Mouse (Mus musculus) forebrain, embryonic 15.5 days (tissue): ENCODE measurements around the gene Bnip3. TPM values are rescaled to one million over a fixed set of nuclear protein-coding genes. Genes with fewer than 3 reads are reported as not detected.

Experiments used
- ATAC-seq: fragments of 200-750 bp; cut with Nextera tagmentation; replicated peaks from 2 replicates; pipeline ENCODE4 v1.8.0; 2017; ENCODE audit warnings: mild to moderate bottlenecking, moderate TSS enrichment, moderate library complexity
- H3K27ac ChIP-seq: fragments of 300-500 bp; sonication (generic); replicated peaks from 2 replicates; pipeline ENCODE4 v1.5.1; 2015; ENCODE audit warnings: mild to moderate bottlenecking, inconsistent platforms
- H3K27me3 ChIP-seq: fragments of 300-500 bp; sonication (generic); 2 replicates; pipeline ENCODE4 v1.6.1; 2015; ENCODE audit warnings: inconsistent platforms
- H3K36me3 ChIP-seq: fragments of 300-500 bp; sonication (generic); 2 replicates; pipeline ENCODE4 v1.6.1; 2015; ENCODE audit warnings: mild to moderate bottlenecking, inconsistent platforms
- H3K4me1 ChIP-seq: fragments of 300-500 bp; sonication (generic); 2 replicates; pipeline ENCODE4 v1.6.1; 2015; ENCODE audit warnings: inconsistent platforms
- H3K4me2 ChIP-seq: fragments of 300-500 bp; sonication (generic); replicated peaks from 2 replicates; pipeline ENCODE4 v1.6.1; 2015; ENCODE audit warnings: mild to moderate bottlenecking, inconsistent platforms
- H3K4me3 ChIP-seq: fragments of 300-500 bp; sonication (generic); 2 replicates; pipeline ENCODE4 v1.5.1; 2015; ENCODE audit warnings: mild to moderate bottlenecking, inconsistent platforms
- H3K9ac ChIP-seq: fragments of 300-500 bp; sonication (generic); replicated peaks from 2 replicates; pipeline ENCODE4 v1.6.1; 2015; ENCODE audit warnings: mild to moderate bottlenecking, inconsistent platforms
- H3K9me3 ChIP-seq: fragments of 300-500 bp; sonication (generic); 2 replicates; pipeline ENCODE4 v1.6.1; 2016; ENCODE audit warnings: inconsistent platforms
- WGBS: fragments of 180-500 bp; shearing (Covaris S2); methylation state at CpG from one replicate; pipeline ENCODE4 v1.1.7; 2015; ENCODE audit warnings: mixed read lengths; 5-methylcytosine and 5-hydroxymethylcytosine counted together
- polyA plus RNA-seq: library from polyadenylated mRNA; unstranded; fragments of >200 nt; fragmentation: Nextera tagmentation; extraction: Ambion mirVana; gene quantifications from 2 replicates; pipeline ENCODE4 v1.2.1, GENCODE M21; 2015

Gene Bnip3
- 75.1 and 79.2 TPM in 2 replicates for polyA plus RNA-seq

DNA sequence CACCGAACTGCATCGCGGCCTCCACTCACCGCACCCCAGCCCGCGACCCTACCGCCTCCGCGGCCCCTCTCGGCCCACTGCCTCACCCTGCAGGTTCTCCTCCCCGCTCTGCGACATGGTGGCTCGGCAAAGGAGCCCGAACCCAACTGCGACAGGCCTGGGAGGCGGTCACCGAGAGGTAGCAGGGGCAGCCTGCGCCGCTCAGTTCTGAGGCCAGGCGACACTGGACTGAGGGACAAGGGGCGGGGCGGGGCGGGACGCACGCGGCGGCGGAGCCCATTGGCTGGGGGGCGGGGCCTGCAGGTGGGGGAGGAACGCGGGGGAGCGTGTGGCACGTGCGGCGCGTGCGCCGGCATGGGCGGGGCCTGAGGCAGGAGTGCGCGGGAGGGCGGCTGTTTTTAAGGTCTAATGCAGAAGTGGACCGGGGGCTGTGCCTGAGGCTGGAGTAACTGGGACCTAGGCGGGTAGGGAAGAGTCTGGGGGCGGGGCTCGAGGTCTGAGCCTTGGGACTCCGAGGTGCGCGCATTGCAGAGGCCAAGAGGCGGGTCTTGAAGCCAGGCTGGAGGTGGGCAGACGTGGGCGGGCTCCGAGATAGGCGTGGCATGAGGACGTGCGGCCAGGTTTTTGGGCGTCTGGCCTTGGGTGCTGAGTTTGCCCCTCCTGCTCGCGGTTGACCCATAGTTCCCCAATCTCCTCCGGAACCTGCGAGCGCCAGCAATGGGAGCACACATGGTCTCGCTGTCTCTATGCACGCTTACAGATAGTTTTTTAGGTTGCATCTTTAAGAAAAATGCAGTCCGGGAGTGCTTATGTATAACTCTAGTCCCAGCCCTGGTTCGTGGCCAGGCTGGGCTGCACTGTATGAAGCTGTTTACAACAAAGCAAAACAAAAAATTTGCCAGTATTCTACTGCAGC, at the start of gene Bnip3:
TSS of gene Bnip3 (minus strand) at position 243 of the 916 bp plus-strand sequence.
- WGBS: under 1% methylated on average over 62 of the region's 66 CpGs
- no peak within 1 kb of the TSS; the same call in none of the 2 replicates for H3K27ac ChIP-seq

DNA sequence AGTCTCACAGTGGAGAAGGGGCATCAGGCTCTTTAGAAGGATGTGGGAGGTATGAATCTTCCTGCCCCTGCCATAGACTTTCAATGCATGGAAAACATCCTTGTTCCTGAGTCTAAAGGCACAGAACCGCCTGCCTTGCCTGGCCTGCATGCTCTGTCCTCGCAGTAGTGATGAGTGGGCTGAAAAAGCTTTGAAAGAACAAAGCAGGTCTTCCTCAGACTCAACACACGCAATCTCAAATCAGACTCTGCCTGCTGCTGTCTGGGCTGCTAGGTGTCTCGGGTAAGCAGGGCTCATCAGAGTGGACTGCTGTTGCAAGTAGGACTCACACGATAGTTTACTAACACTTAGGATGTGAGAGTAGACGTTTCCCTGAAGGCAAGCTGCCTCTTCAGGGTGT, 47.8 kb upstream of the Bnip3 start:
- ATAC-seq: no peak
- H3K36me3 ChIP-seq: no peaks in the 10 kb centered on the region
- WGBS: 83% methylated on average over 6 of the region's 6 CpGs

More for the DNA sequence above, at the start of gene Bnip3:
- Histone ChIP-seq H3K4me2 (peak within 1 kb of the TSS; percentile 79), H3K4me3 (peak within 1 kb of the TSS; percentile 73), H3K9ac (peak within 1 kb of the TSS; percentile 75), H3K4me1 (peaks cover 27% of the 10 kb centered on the region), H3K36me3 (no peaks in the 10 kb centered on the region), H3K9me3 (no peaks in the 10 kb centered on the region), H3K27me3 (no peaks in the 10 kb centered on the region)
- peak; percentile 92 for ATAC-seq

DNA sequence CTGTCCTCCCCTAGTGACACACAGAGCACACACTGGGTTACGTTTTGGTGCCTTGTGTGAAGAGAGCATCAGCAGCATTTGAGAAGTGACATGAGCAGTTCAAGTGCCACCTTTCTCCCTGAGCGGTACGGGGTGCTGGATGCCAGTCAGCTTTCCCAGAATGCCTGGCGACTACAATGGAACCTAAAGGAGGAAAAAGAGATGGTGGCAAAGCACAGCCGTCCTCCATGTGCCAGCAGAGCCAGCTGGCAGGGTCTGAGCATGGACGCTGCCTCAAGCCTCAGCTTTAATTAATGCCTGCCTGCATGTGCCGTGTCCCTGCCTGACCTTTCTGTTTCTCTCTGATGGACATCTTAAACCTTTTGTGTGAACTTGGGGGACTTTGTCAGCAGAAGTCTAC, 46.5 kb upstream of the Bnip3 start:
- H3K27ac ChIP-seq: no peak overlapping the region
- WGBS: 69% methylated on average over 7 of the region's 7 CpGs
- H3K27me3 ChIP-seq: no peaks in the 10 kb centered on the region
- no peaks in the 10 kb centered on the region for H3K36me3 ChIP-seq
- H3K4me1 ChIP-seq: peaks cover 7% of the 10 kb centered on the region; the same call in 1 of the 2 replicates
- no peak overlapping the region for H3K4me2 ChIP-seq
- no peak overlapping the region for H3K9ac ChIP-seq
- ATAC-seq: no peak
- no peak overlapping the region for H3K4me3 ChIP-seq
- no peaks in the 10 kb centered on the region for H3K9me3 ChIP-seq

More for the DNA sequence above, 47.8 kb upstream of the Bnip3 start:
- H3K9me3 ChIP-seq: no peaks in the 10 kb centered on the region
- H3K27me3 ChIP-seq: no peaks in the 10 kb centered on the region
- H3K4me2 ChIP-seq: no peak overlapping the region
- H3K9ac ChIP-seq: no peak overlapping the region
- H3K4me3 ChIP-seq: no peak overlapping the region
- peaks cover 7% of the 10 kb centered on the region; the same call in 1 of the 2 replicates for H3K4me1 ChIP-seq
- H3K27ac ChIP-seq: no peak overlapping the region

DNA sequence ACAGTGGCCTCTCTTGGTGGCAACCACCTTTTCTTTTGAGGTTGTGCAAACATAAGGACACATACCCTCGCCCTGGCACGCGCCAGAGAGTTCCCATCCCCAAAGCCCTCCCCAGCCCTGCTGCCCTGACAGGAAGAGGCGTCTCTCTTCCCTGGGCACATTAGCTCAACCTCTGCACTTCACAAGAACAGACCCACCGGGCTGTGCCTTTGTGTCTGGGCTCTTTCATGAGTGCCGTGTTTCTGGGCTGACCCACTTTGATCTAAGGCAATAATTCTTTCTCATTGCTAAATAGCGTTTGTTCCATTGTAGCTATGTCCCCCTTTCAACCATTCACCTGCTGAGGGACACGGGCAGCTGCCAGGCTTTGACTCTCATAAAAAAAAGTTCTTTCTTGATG, 39.0 kb upstream of the Bnip3 start:
- no peaks in the 10 kb centered on the region for H3K36me3 ChIP-seq
- no peak for ATAC-seq
- no peak overlapping the region for H3K4me3 ChIP-seq
- H3K4me2 ChIP-seq: no peak overlapping the region
- H3K9me3 ChIP-seq: no peaks in the 10 kb centered on the region
- H3K27me3 ChIP-seq: peaks cover 4% of the 10 kb centered on the region; the same call in 1 of the 2 replicates
- no peak overlapping the region for H3K27ac ChIP-seq
- H3K4me1 ChIP-seq: no peaks in the 10 kb centered on the region
- no peak overlapping the region for H3K9ac ChIP-seq
- 34% methylated on average over 8 of the region's 8 CpGs for WGBS

DNA sequence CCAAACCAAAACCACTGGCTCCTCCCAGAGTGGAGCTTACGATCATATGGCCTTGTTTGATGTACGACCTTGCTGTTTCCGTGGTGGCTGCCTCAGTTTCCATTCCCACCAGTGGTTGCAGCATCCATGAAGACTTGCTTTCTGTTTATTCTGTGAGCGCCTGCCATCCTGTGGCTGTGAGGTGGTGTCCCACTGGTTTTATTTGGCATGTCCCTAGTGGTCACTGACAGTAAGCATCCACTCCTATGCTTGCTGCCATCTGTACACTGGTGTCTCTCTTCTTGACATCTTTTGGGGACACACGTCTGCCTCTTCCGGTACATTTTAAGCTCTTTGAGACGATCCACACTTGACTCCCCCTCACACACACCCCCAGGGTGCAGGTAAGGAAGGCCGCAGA, 38.4 kb upstream of the Bnip3 start:
- H3K4me1 ChIP-seq: no peaks in the 10 kb centered on the region
- no peak overlapping the region for H3K27ac ChIP-seq
- H3K27me3 ChIP-seq: peaks cover 10% of the 10 kb centered on the region
- ATAC-seq: no peak
- no peak overlapping the region for H3K4me2 ChIP-seq
- H3K36me3 ChIP-seq: no peaks in the 10 kb centered on the region
- H3K4me3 ChIP-seq: no peak overlapping the region
- H3K9ac ChIP-seq: no peak overlapping the region
- 88% methylated on average over 8 of the region's 8 CpGs for WGBS
- no peaks in the 10 kb centered on the region for H3K9me3 ChIP-seq

DNA sequence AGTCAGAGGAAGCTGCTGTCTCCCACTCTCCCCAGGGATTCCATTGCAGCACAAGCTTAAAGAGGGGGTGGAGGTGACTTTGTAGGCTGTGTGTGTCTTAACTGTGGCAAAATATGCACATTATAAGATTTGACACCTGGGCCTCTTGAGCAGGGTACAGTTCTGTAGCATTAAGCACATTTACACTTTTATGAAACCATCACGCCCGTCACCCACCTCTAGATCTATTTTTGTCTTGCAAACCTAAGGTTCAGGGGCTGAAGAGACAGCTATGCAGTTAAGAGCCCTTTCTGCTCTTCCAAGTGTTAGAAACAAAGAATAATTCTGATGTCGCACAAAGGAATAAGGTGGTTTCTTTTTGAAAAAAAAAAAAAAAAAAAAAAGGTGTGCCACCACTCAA, 36.3 kb upstream of the Bnip3 start:
- H3K9me3 ChIP-seq: no peaks in the 10 kb centered on the region
- H3K4me3 ChIP-seq: no peak overlapping the region
- peaks cover 8% of the 10 kb centered on the region; the same call in 1 of the 2 replicates for H3K4me1 ChIP-seq
- 59% methylated on average over 3 of the region's 3 CpGs for WGBS
- no peak overlapping the region for H3K4me2 ChIP-seq
- no peak overlapping the region for H3K9ac ChIP-seq
- no peak for ATAC-seq
- peaks cover 30% of the 10 kb centered on the region for H3K27me3 ChIP-seq
- no peak overlapping the region for H3K27ac ChIP-seq
- H3K36me3 ChIP-seq: no peaks in the 10 kb centered on the region

DNA sequence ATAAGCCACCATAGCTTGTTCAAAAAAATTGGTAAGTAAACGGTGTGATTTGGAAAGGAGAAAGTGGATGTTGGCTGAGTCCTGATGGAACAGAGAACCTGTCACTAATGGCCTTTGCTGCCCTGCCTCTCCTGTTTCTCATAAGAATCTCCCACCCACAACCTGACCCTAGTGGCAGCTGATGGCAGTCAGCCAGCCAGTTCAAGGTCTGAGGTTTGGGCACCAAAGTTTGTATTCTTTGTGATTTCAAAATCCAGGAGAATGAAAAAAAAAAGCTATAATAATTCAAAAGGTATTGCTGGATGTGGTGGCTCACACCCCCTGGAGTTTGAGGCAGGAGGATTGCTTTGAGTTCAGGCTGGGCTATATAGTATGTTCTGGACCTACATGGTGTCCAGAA, 33.0 kb upstream of the Bnip3 start:
- H3K27me3 ChIP-seq: peaks cover 57% of the 10 kb centered on the region
- H3K9me3 ChIP-seq: no peaks in the 10 kb centered on the region
- WGBS: 77% methylated on average over 1 of the region's 1 CpGs
- no peak overlapping the region for H3K27ac ChIP-seq
- H3K4me3 ChIP-seq: no peak overlapping the region
- H3K4me2 ChIP-seq: 0 out of 2 replicates have a peak overlapping the region, but pooled peaks have one; percentile 77
- H3K36me3 ChIP-seq: no peaks in the 10 kb centered on the region
- H3K9ac ChIP-seq: no peak overlapping the region
- ATAC-seq: no peak
- peaks cover 14% of the 10 kb centered on the region; the same call in 1 of the 2 replicates for H3K4me1 ChIP-seq

DNA sequence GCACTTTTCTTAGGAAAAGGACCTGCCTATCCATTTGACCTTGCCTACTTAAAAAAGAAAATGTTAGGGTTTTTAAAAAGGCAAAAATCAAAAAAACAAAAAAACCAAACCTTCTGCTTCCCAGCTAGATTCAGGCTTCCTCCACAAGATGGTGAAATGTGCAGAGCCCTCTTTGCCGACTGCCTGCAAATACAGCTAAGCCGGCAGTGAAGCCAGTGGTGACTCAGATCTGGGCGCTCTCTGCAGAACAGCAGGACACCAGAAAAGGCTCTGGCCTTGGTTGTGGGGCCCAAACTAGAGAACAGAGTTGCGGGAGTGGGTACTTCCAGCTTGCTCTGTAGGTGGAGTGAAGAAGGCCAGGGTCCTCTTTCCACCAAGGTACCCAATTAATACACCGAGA, 32.3 kb upstream of the Bnip3 start:
- Histone ChIP-seq H3K4me3 (peak overlapping the region; percentile 56), H3K27me3 (peaks cover 57% of the 10 kb centered on the region), H3K4me1 (peaks cover 14% of the 10 kb centered on the region; the same call in 1 of the 2 replicates), H3K36me3 (no peaks in the 10 kb centered on the region), H3K4me2 (peak overlapping the region; percentile 77), H3K27ac (peak overlapping the region; percentile 52; the same call in 1 of the 2 replicates), H3K9me3 (no peaks in the 10 kb centered on the region), H3K9ac (0 out of 2 replicates have a peak overlapping the region, but pooled peaks have one; percentile 61)
- no peak for ATAC-seq
- 23% methylated on average over 5 of the region's 5 CpGs for WGBS

DNA sequence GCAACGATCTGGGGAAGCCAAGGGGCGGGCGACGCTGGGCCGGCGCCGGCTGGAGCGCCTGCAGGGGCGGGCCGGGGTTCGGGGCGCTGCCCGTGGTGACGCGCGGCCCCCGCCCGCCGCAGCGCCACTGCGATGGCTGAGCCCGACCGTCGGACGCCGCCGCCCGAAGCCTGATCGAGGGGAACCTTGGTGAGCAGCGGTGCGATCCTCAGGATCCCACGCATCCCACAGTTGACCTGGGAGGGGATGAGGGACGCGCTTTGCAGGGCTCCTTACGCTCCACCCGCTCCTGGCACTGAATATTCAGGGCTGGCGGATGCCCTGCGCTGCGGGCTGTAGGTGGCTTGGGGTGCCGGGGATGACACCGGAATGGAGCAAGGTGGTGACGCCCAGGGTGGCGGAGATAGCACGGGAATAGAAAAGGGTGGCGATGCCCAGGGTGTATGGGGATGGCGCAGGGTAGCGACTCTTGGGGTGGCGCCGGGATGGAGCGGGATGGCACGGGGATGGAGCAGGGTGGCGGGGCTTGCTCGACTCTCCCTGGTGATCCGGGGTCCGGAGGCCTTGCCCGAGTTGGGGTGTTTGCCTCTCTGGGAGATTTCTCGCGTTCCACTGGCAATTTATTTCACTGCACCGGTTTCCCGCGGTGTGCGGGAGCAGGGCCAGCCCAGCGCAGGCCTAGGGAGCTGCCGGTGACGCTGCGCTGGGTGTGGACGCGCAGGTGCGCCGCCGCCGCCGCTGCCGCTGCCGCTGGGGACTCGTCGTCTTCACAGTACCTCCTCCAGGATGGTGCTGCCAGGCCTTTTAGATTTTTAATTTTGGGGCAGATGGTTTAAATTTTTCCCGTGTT, 31.5 kb upstream of the Bnip3 start, which contains the start of gene Jakmip3:
TSS of gene Jakmip3 (plus strand) at position 119 of the 850 bp plus-strand sequence.
- H3K27me3 ChIP-seq: peaks cover 57% of the 10 kb centered on the region

DNA sequence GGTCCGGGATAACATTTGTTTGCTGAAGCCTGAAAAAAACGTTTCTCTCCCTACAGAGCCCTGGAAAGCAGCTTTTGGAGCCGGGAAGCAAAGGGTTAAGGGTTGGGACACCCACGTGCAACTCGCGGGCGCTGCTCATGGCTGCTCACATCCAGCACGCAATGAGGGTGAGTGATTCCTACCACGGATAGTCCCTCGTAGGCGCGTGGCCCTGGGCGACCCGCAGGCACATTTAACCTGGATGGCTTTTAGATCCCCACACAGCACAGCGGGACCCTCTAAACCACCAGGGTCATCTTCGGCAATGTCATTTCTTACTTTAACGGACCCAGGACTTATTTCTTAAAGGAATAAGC, 30.9 kb upstream of the Bnip3 start:
- Histone ChIP-seq H3K4me3 (peak overlapping the region; percentile 56), H3K27ac (peak overlapping the region; percentile 52; the same call in 1 of the 2 replicates), H3K27me3 (peaks cover 57% of the 10 kb centered on the region), H3K36me3 (no peaks in the 10 kb centered on the region), H3K9me3 (no peaks in the 10 kb centered on the region), H3K4me1 (peaks cover 14% of the 10 kb centered on the region; the same call in 1 of the 2 replicates), H3K9ac (peak overlapping the region; percentile 61), H3K4me2 (peak overlapping the region; percentile 77)
- peak; percentile 76 for ATAC-seq
- WGBS: 1% methylated on average over 17 of the region's 17 CpGs

More for the DNA sequence above, 31.5 kb upstream of the Bnip3 start, which contains the start of gene Jakmip3:
- H3K36me3 ChIP-seq: no peaks in the 10 kb centered on the region
- peak; percentile 62 for ATAC-seq
- WGBS: under 1% methylated on average over 78 of the region's 78 CpGs
- peaks cover 14% of the 10 kb centered on the region; the same call in 1 of the 2 replicates for H3K4me1 ChIP-seq
- H3K4me3 ChIP-seq: peak within 1 kb of the TSS; percentile 56
- H3K9ac ChIP-seq: peak within 1 kb of the TSS; percentile 61
- H3K4me2 ChIP-seq: peak within 1 kb of the TSS; percentile 77
- peak within 1 kb of the TSS; percentile 52; the same call in 1 of the 2 replicates for H3K27ac ChIP-seq
- H3K9me3 ChIP-seq: no peaks in the 10 kb centered on the region

DNA sequence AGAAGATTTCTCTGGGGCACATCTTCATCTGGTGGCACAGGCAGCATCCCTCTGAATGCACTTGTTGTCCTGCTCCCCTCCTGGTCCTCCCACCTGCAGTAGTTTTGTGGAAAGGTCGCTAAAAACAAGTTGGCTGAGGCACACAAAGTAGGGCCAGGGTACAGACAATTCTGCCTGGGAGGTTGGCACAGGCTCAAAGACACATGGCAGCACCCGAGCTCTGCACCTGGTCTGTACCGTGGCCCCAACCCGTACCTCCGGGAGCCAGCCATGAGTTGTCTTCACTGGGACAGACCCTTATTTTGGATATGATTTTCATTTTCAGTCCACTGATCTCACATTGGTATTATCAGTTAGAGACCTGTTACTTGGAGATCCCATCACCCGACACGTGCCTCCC, 29.7 kb upstream of the Bnip3 start:
- Histone ChIP-seq H3K27me3 (peaks cover 57% of the 10 kb centered on the region), H3K9me3 (no peaks in the 10 kb centered on the region), H3K36me3 (no peaks in the 10 kb centered on the region), H3K4me2 (no peak overlapping the region), H3K4me3 (no peak overlapping the region), H3K4me1 (peaks cover 14% of the 10 kb centered on the region; the same call in 1 of the 2 replicates), H3K27ac (no peak overlapping the region), H3K9ac (no peak overlapping the region)
- ATAC-seq: no peak
- WGBS: 65% methylated on average over 7 of the region's 7 CpGs
